Mouse (Mus musculus): ENCODE measurements around the gene Gm20388.
A peak's percentile ranks its signal among the peaks of the same experiment; 100 is the strongest.

Gm20388 gene

GRCm38 (mm10) chr8:121484072-121484782, 1573.6 kb downstream of the Gm20388 start:
- DNase-seq (ENCODE audit: low spot score in 2 of 2) = no peak

- no peak for DNase-seq (ENCODE audit: low spot score in 2 of 2)
Measured at GRCm38 (mm10) chr8:121491633-121492032, 1581.0 kb downstream of the Gm20388 start.

- DNase-seq (ENCODE audit: low spot score in 2 of 2) = no peak
Measured at GRCm38 (mm10) chr8:121497621-121498020, 1587.0 kb downstream of the Gm20388 start.

- DNase-seq (ENCODE audit: low spot score in 2 of 2) = no peak
Measured at GRCm38 (mm10) chr8:121511751-121512150, 1601.1 kb downstream of the Gm20388 start.

GRCm38 (mm10) chr8:121513429-121513828, 1602.8 kb downstream of the Gm20388 start:
- peak; percentile 73 to 79 for DNase-seq (ENCODE audit: low spot score in 2 of 2)

GRCm38 (mm10) chr8:121525111-121525818, 1614.6 kb downstream of the Gm20388 start:
- no peak for DNase-seq (ENCODE audit: low spot score in 2 of 2)

- DNase-seq (ENCODE audit: low spot score in 2 of 2) = no peak
Measured at GRCm38 (mm10) chr8:121526811-121527550, 1616.3 kb downstream of the Gm20388 start.

- no peak for DNase-seq (ENCODE audit: low spot score in 2 of 2)
Measured at GRCm38 (mm10) chr8:121527751-121528150, 1617.1 kb downstream of the Gm20388 start.

- no peak for DNase-seq (ENCODE audit: low spot score in 2 of 2)
Measured at GRCm38 (mm10) chr8:121528790-121529189, 1618.1 kb downstream of the Gm20388 start.

- no peak for DNase-seq (ENCODE audit: low spot score in 2 of 2)
Measured at GRCm38 (mm10) chr8:121530639-121531038, 1620.0 kb downstream of the Gm20388 start.

- no peak for DNase-seq (ENCODE audit: low spot score in 2 of 2)
Measured at GRCm38 (mm10) chr8:121532381-121532780, 1621.7 kb downstream of the Gm20388 start.

GRCm38 (mm10) chr8:121541862-121542261, 1631.2 kb downstream of the Gm20388 start:
- DNase-seq (ENCODE audit: low spot score in 2 of 2) = no peak

- DNase-seq (ENCODE audit: low spot score in 2 of 2) = no peak
Measured at GRCm38 (mm10) chr8:121542901-121543300, 1632.3 kb downstream of the Gm20388 start.

GRCm38 (mm10) chr8:121544276-121544785, 1633.7 kb downstream of the Gm20388 start, which contains the start of gene 1700018B08Rik:
1700018B08Rik (minus strand) TSS chr8:121544320.
- no peak for DNase-seq (ENCODE audit: low spot score in 2 of 2)

GRCm38 (mm10) chr8:121544936-121545335, 1634.3 kb downstream of the Gm20388 start:
- DNase-seq (ENCODE audit: low spot score in 2 of 2) = no peak

GRCm38 (mm10) chr8:121547132-121547531, 1636.5 kb downstream of the Gm20388 start:
- DNase-seq (ENCODE audit: low spot score in 2 of 2) = peak; percentile 66 to 67

GRCm38 (mm10) chr8:121550056-121550455, 1639.4 kb downstream of the Gm20388 start:
- no peak for DNase-seq (ENCODE audit: low spot score in 2 of 2)

- no peak for DNase-seq (ENCODE audit: low spot score in 2 of 2)
Measured at GRCm38 (mm10) chr8:121551065-121551985, 1640.7 kb downstream of the Gm20388 start.

- DNase-seq (ENCODE audit: low spot score in 2 of 2) = no peak
Measured at GRCm38 (mm10) chr8:121552506-121552905, 1641.9 kb downstream of the Gm20388 start.

- DNase-seq (ENCODE audit: low spot score in 2 of 2) = no peak
Measured at GRCm38 (mm10) chr8:121553831-121554475, 1643.3 kb downstream of the Gm20388 start.

- no peak for DNase-seq (ENCODE audit: low spot score in 2 of 2)
Measured at GRCm38 (mm10) chr8:121557746-121558145, 1647.1 kb downstream of the Gm20388 start.

All from frontal cortex, postnatal 25 days (tissue).